Mouse (Mus musculus): Measurements from ENCODE around the gene Vsig10l.

GRCm38 (mm10) chr7:43462851-43463250, at the start of gene Vsig10l:
- TF ChIP-seq CTCF (IDR thresholded peaks at IDR 0.05; ENCODE audit: control insufficient read depth, insufficient read depth, insufficient replicate concordance, low read depth, low read length) (no peak), POLR2A (IDR thresholded peaks at IDR 0.05; ENCODE audit: control insufficient read depth, low read depth, low read length) (no peak)

Measured in testis, adult 2 months (tissue).